Mouse (Mus musculus): ENCODE measurements at regions not wholly inside any gene's neighbourhood (a gene's known extent, or its start where the extent isn't known, plus 50 kb on each side); places are given as distances from the start of the nearest gene placed in this dataset.

GRCm38 (mm10) chr7:117795035-117795434 is 321.0 kb downstream of the Rps15a start:
- WGBS, result 15% methylated on average over 3 of the region's 3 CpGs
- Histone ChIP-seq H3K27me3 (ENCODE audit: control insufficient read depth, insufficient read depth, low read length) (no peaks in the 10 kb centered on the region), H3K27ac (ENCODE audit: insufficient read depth, low read length) (no peak overlapping the region), H3K4me3 (replicated peaks; ENCODE audit: insufficient read depth, low read depth, low read length) (no peak overlapping the region), H3K4me1 (ENCODE audit: control insufficient read depth, insufficient read depth, low read length) (no peaks in the 10 kb centered on the region)
- DNase-seq, result no peak
- no peak for TF ChIP-seq POLR2A (IDR thresholded peaks at IDR 0.05; ENCODE audit: borderline replicate concordance, insufficient read depth, low read length)

- no peak for DNase-seq
- no peak for TF ChIP-seq CTCF (IDR thresholded peaks at IDR 0.05; ENCODE audit: borderline replicate concordance, insufficient read depth, low read depth, low read length)
- no peak for TF ChIP-seq POLR2A (IDR thresholded peaks at IDR 0.05; ENCODE audit: borderline replicate concordance, insufficient read depth, low read length)
- Histone ChIP-seq H3K4me1 (ENCODE audit: control insufficient read depth, insufficient read depth, low read length) (no peaks in the 10 kb centered on the region), H3K4me3 (replicated peaks; ENCODE audit: insufficient read depth, low read depth, low read length) (no peak overlapping the region), H3K27me3 (ENCODE audit: control insufficient read depth, insufficient read depth, low read length) (no peaks in the 10 kb centered on the region), H3K27ac (ENCODE audit: insufficient read depth, low read length) (no peak overlapping the region)
- 26% methylated on average over 6 of the region's 6 CpGs for WGBS
These were observed 322.0 kb downstream of the Rps15a start for GRCm38 (mm10) chr7:117793991-117794390.

GRCm38 (mm10) chr7:117792456-117792855 is 323.5 kb downstream of the Rps15a start:
- TF ChIP-seq CTCF (IDR thresholded peaks at IDR 0.05; ENCODE audit: borderline replicate concordance, insufficient read depth, low read depth, low read length) (no peak), POLR2A (IDR thresholded peaks at IDR 0.05; ENCODE audit: borderline replicate concordance, insufficient read depth, low read length) (no peak)
- Histone ChIP-seq H3K4me1 (ENCODE audit: control insufficient read depth, insufficient read depth, low read length) (no peaks in the 10 kb centered on the region), H3K27ac (ENCODE audit: insufficient read depth, low read length) (no peak overlapping the region), H3K27me3 (ENCODE audit: control insufficient read depth, insufficient read depth, low read length) (no peaks in the 10 kb centered on the region), H3K4me3 (replicated peaks; ENCODE audit: insufficient read depth, low read depth, low read length) (no peak overlapping the region)
- DNase-seq, result no peak
- WGBS, result 61% methylated on average over 4 of the region's 4 CpGs

- H3K4me3 ChIP-seq (replicated peaks; ENCODE audit: insufficient read depth, low read depth, low read length), result no peak overlapping the region
- TF ChIP-seq POLR2A (IDR thresholded peaks at IDR 0.05; ENCODE audit: borderline replicate concordance, insufficient read depth, low read length), result no peak
- no peak for TF ChIP-seq CTCF (IDR thresholded peaks at IDR 0.05; ENCODE audit: borderline replicate concordance, insufficient read depth, low read depth, low read length)
- no peak overlapping the region for H3K27ac ChIP-seq (ENCODE audit: insufficient read depth, low read length)
- H3K4me1 ChIP-seq (ENCODE audit: control insufficient read depth, insufficient read depth, low read length), result no peaks in the 10 kb centered on the region
- H3K27me3 ChIP-seq (ENCODE audit: control insufficient read depth, insufficient read depth, low read length), result no peaks in the 10 kb centered on the region
- WGBS, result 83% methylated on average over 4 of the region's 4 CpGs
- no peak for DNase-seq
These were observed 337.0 kb downstream of the Rps15a start for GRCm38 (mm10) chr7:117778996-117779395.

- H3K4me3 ChIP-seq (replicated peaks; ENCODE audit: insufficient read depth, low read depth, low read length), result no peak overlapping the region
- no peaks in the 10 kb centered on the region for H3K4me1 ChIP-seq (ENCODE audit: control insufficient read depth, insufficient read depth, low read length)
- TF ChIP-seq CTCF (IDR thresholded peaks at IDR 0.05; ENCODE audit: borderline replicate concordance, insufficient read depth, low read depth, low read length) (no peak), POLR2A (IDR thresholded peaks at IDR 0.05; ENCODE audit: borderline replicate concordance, insufficient read depth, low read length) (no peak)
- no peak overlapping the region for H3K27ac ChIP-seq (ENCODE audit: insufficient read depth, low read length)
- H3K27me3 ChIP-seq (ENCODE audit: control insufficient read depth, insufficient read depth, low read length), result no peaks in the 10 kb centered on the region
- no peak for DNase-seq
- WGBS, result 88% methylated on average over 2 of the region's 2 CpGs
These were observed 338.1 kb downstream of the Rps15a start for GRCm38 (mm10) chr7:117777921-117778320.

GRCm38 (mm10) chr7:117771836-117772235 is 344.2 kb downstream of the Rps15a start:
- DNase-seq, result no peak
- no peak overlapping the region for H3K4me3 ChIP-seq (replicated peaks; ENCODE audit: insufficient read depth, low read depth, low read length)
- WGBS, result 35% methylated on average over 6 of the region's 6 CpGs
- no peaks in the 10 kb centered on the region for H3K27me3 ChIP-seq (ENCODE audit: control insufficient read depth, insufficient read depth, low read length)
- H3K27ac ChIP-seq (ENCODE audit: insufficient read depth, low read length), result no peak overlapping the region
- H3K4me1 ChIP-seq (ENCODE audit: control insufficient read depth, insufficient read depth, low read length), result no peaks in the 10 kb centered on the region
- TF ChIP-seq POLR2A (IDR thresholded peaks at IDR 0.05; ENCODE audit: borderline replicate concordance, insufficient read depth, low read length) (no peak), CTCF (IDR thresholded peaks at IDR 0.05; ENCODE audit: borderline replicate concordance, insufficient read depth, low read depth, low read length) (no peak)

GRCm38 (mm10) chr7:117759506-117759905 is 356.5 kb downstream of the Rps15a start:
- no peak overlapping the region for H3K4me3 ChIP-seq (replicated peaks; ENCODE audit: insufficient read depth, low read depth, low read length)
- DNase-seq, result no peak
- no peak for TF ChIP-seq CTCF (IDR thresholded peaks at IDR 0.05; ENCODE audit: borderline replicate concordance, insufficient read depth, low read depth, low read length)
- no peak for TF ChIP-seq POLR2A (IDR thresholded peaks at IDR 0.05; ENCODE audit: borderline replicate concordance, insufficient read depth, low read length)
- WGBS, result 20% methylated on average over 1 of the region's 1 CpGs
- H3K27ac ChIP-seq (ENCODE audit: insufficient read depth, low read length), result no peak overlapping the region
- H3K27me3 ChIP-seq (ENCODE audit: control insufficient read depth, insufficient read depth, low read length), result no peaks in the 10 kb centered on the region; the same call in 1 of the 2 replicates
- no peaks in the 10 kb centered on the region; the same call in 1 of the 2 replicates for H3K4me1 ChIP-seq (ENCODE audit: control insufficient read depth, insufficient read depth, low read length)

GRCm38 (mm10) chr7:117757033-117757432 is 359.0 kb downstream of the Rps15a start:
- Histone ChIP-seq H3K4me3 (replicated peaks; ENCODE audit: insufficient read depth, low read depth, low read length) (no peak overlapping the region), H3K4me1 (ENCODE audit: control insufficient read depth, insufficient read depth, low read length) (no peaks in the 10 kb centered on the region; the same call in none of the 2 replicates), H3K27me3 (ENCODE audit: control insufficient read depth, insufficient read depth, low read length) (no peaks in the 10 kb centered on the region), H3K27ac (ENCODE audit: insufficient read depth, low read length) (no peak overlapping the region)
- WGBS, result 45% methylated on average over 4 of the region's 4 CpGs
- TF ChIP-seq CTCF (IDR thresholded peaks at IDR 0.05; ENCODE audit: borderline replicate concordance, insufficient read depth, low read depth, low read length), result no peak
- no peak for DNase-seq
